Mouse (Mus musculus) CH12.LX (cell line): Measurements from ENCODE around the gene Smap1. TPM values are rescaled to one million over a fixed set of nuclear protein-coding genes. Genes with fewer than 3 reads are reported as not detected.
A peak's percentile ranks its signal among the peaks of the same experiment; 100 is the strongest.
"Not testable (repeated sequence)": the region's sequence is repeated elsewhere in the genome, so short reads cannot be mapped to it uniquely, and the experiment has no call there.

Experiments
- DNase-seq: peaks from one replicate; pipeline ENCODE4 v3.0.0-alpha.2; 2013; ENCODE audit errors: extremely low read depth
- H3K27ac ChIP-seq: 2 replicates; pipeline ENCODE4 v1.5.1; 2012; ENCODE audit warnings: low read depth, mild to moderate bottlenecking, control low read depth, moderate library complexity; ENCODE audit not compliant: insufficient read depth
- H3K27me3 ChIP-seq: replicated peaks from 2 replicates; pipeline ENCODE3; 2012; ENCODE audit warnings: inconsistent platforms
- H3K36me3 ChIP-seq, 2 experiments: replicated peaks in 1 of 2; 2 replicates each; pipeline versions ENCODE3 to v1.6.1; 2012; ENCODE audit warnings: inconsistent platforms in 1 of 2, low read length in 1 of 2, mild to moderate bottlenecking in 1 of 2, mixed read lengths in 1 of 2, moderate library complexity in 1 of 2; ENCODE audit not compliant: control insufficient read depth in 1 of 2, insufficient read depth in 1 of 2
- H3K4me1 ChIP-seq, 2 experiments: 2 replicates each; pipeline ENCODE4 v1.6.1; 2012; ENCODE audit warnings: inconsistent platforms in 1 of 2, moderate library complexity in 1 of 2; ENCODE audit not compliant: insufficient read depth in 2 of 2, control insufficient read depth in 1 of 2
- H3K4me2 ChIP-seq: 2 replicates; pipeline ENCODE4 v1.6.1; 2012; ENCODE audit warnings: low read depth, mild to moderate bottlenecking, control low read depth; ENCODE audit not compliant: poor library complexity, insufficient read depth, severe bottlenecking
- H3K4me3 ChIP-seq, 3 experiments: fragments of 150-350 bp in 1 of 3; sonication (generic) in 1 of 3; replicated peaks in 1 of 3; 2 replicates each; pipeline versions ENCODE3 to v1.5.1; 2011 to 2012; ENCODE audit warnings: low read depth in 2 of 3, low read length in 2 of 3, mild to moderate bottlenecking in 2 of 3, moderate library complexity in 2 of 3, control low read depth in 1 of 3, improper control_type of control experiment in 1 of 3, inconsistent platforms in 1 of 3, mixed read lengths in 1 of 3; ENCODE audit not compliant: poor library complexity in 1 of 3
- H3K79me2 ChIP-seq: replicated peaks from 2 replicates; pipeline ENCODE4 v1.6.1; 2012; ENCODE audit warnings: mild to moderate bottlenecking, moderate library complexity; ENCODE audit not compliant: control insufficient read depth, poor library complexity, insufficient read depth, severe bottlenecking; ENCODE audit errors: extremely low read depth
- H3K9ac ChIP-seq: 2 replicates; pipeline ENCODE4 v1.6.1; 2012; ENCODE audit warnings: low read depth, mild to moderate bottlenecking, control low read depth, moderate library complexity; ENCODE audit not compliant: insufficient read depth
- H3K9me3 ChIP-seq: replicated peaks from 2 replicates; pipeline ENCODE3; 2012; ENCODE audit warnings: low read length, inconsistent platforms, mixed read lengths
- BHLHE40 ChIP-seq: IDR thresholded peaks from 2 replicates; pipeline ENCODE4 v1.6.1; 2011; ENCODE audit warnings: mild to moderate bottlenecking, low read depth, low read length, improper control_type of control experiment
- E2F4 ChIP-seq: IDR thresholded peaks from 2 replicates; pipeline ENCODE4 v1.6.1; 2011; ENCODE audit warnings: low read depth, low read length, improper control_type of control experiment; ENCODE audit not compliant: insufficient replicate concordance
- ELF1 ChIP-seq: IDR thresholded peaks from 2 replicates; pipeline ENCODE4 v1.6.1; 2014; ENCODE audit warnings: low read depth, mild to moderate bottlenecking, inconsistent platforms, low read length, improper control_type of control experiment
- GABPA ChIP-seq: IDR thresholded peaks from 2 replicates; pipeline ENCODE4 v1.6.1; 2012; ENCODE audit warnings: low read depth, low read length, improper control_type of control experiment, inconsistent platforms; ENCODE audit not compliant: insufficient replicate concordance
- HCFC1 ChIP-seq: IDR thresholded peaks from 2 replicates; pipeline ENCODE4 v1.6.1; 2012; ENCODE audit warnings: low read depth, mild to moderate bottlenecking, inconsistent platforms, low read length, improper control_type of control experiment
- IRF4 ChIP-seq: IDR thresholded peaks from 2 replicates; pipeline ENCODE4 v1.6.1; 2014; ENCODE audit warnings: low read depth, mild to moderate bottlenecking, inconsistent platforms, low read length, improper control_type of control experiment
- MAFK ChIP-seq: IDR thresholded peaks from 2 replicates; pipeline ENCODE4 v1.6.1; 2011; ENCODE audit warnings: low read length, improper control_type of control experiment; ENCODE audit not compliant: insufficient replicate concordance
- MAX ChIP-seq: IDR thresholded peaks from 2 replicates; pipeline ENCODE4 v1.6.1; 2011; ENCODE audit warnings: low read length, improper control_type of control experiment
- MYC ChIP-seq: IDR thresholded peaks from 2 replicates; pipeline ENCODE4 v1.6.1; 2011; ENCODE audit warnings: low read depth, mild to moderate bottlenecking, improper control_type of control experiment, low read length
- NELFE ChIP-seq: IDR thresholded peaks from 2 replicates; pipeline ENCODE4 v1.6.1; 2011; ENCODE audit warnings: low read depth, low read length, improper control_type of control experiment
- NRF1 ChIP-seq: IDR thresholded peaks from 2 replicates; pipeline ENCODE4 v1.6.1; 2014; ENCODE audit warnings: low read depth, mild to moderate bottlenecking, inconsistent platforms, low read length, improper control_type of control experiment, moderate library complexity
- POLR2A ChIP-seq: IDR thresholded peaks from 2 replicates; pipeline ENCODE4 v1.6.1; 2011; ENCODE audit warnings: low read depth, mild to moderate bottlenecking, improper control_type of control experiment, low read length
- RAD21 ChIP-seq: IDR thresholded peaks from 2 replicates; pipeline ENCODE4 v1.6.1; 2011; ENCODE audit warnings: low read depth, mild to moderate bottlenecking, low read length, improper control_type of control experiment, moderate library complexity
- SIN3A ChIP-seq: IDR thresholded peaks from 2 replicates; pipeline ENCODE4 v1.6.1; 2012; ENCODE audit warnings: low read length, improper control_type of control experiment, inconsistent platforms
- TCF12 ChIP-seq: IDR thresholded peaks from 2 replicates; pipeline ENCODE4 v1.6.1; 2014; ENCODE audit warnings: low read depth, mild to moderate bottlenecking, inconsistent platforms, low read length, improper control_type of control experiment
- UBTF ChIP-seq: IDR thresholded peaks from 2 replicates; pipeline ENCODE4 v1.6.1; 2012; ENCODE audit warnings: low read depth, mild to moderate bottlenecking, inconsistent platforms, low read length, improper control_type of control experiment, moderate library complexity
- dilution Hi-C: fragments of 300-500 bp; cut with MboI; formaldehyde crosslinking; loops from 2 replicates; pipeline ENCODE4 v1.14.3; 2020; ENCODE audit warnings: low sequenced_read_pairs; ENCODE audit not compliant: extremely low pct_unique_long_range_greater_than_20kb, extremely low pct_ligation_motif_present
- in situ Hi-C: fragments of 300-500 bp; cut with MboI; formaldehyde crosslinking; loops from 3 replicates; pipeline ENCODE4 v1.14.3; 2019; ENCODE audit warnings: low sequenced_read_pairs, low pct_ligation_motif_present, low pct_unique_long_range_greater_than_20kb, mixed read lengths
- polyA plus RNA-seq: library from polyadenylated mRNA; unstranded; fragments of >175 nt; gene quantifications from 2 replicates; pipeline ENCODE4 v1.2.1, GENCODE M21; 2012; ENCODE audit warnings: low read depth; ENCODE audit not compliant: insufficient read length
- total RNA-seq, 2 experiments: library from RNA; depleted of rRNA; stranded (reverse); fragments of 300-350 nt in 1 of 2; fragments of >200 nt in 1 of 2; gene quantifications; 2 replicates each; pipeline ENCODE4 v1.2.3; 2012 to 2014

The Smap1 gene
- 23.6 and 37.0 TPM in 2 replicates for total RNA-seq (2012; rRNA removed)
- 22.3 and 24.5 TPM in 2 replicates for total RNA-seq (2014; rRNA removed)
- polyA plus RNA-seq, result 59.3 and 60.5 TPM in 2 replicates

- Histone ChIP-seq H3K27me3 (no peaks in the 10 kb centered on the region), H3K9me3 (peaks cover 12% of the 10 kb centered on the region), H3K9ac (peak within 1 kb of the TSS; percentile 80), H3K4me3 (peak within 1 kb of the TSS; percentile 75 to 96 (median 80)), H3K4me2 (peak within 1 kb of the TSS; percentile 86), H3K27ac (peak within 1 kb of the TSS; percentile 79), H3K79me2 (peaks cover 19% of the 10 kb centered on the region), H3K36me3 (no peaks in the 10 kb centered on the region), H3K4me1 (peaks cover 18 to 50% of the 10 kb centered on the region in 2 experiments)
- DNase-seq, result peak; percentile 58
- TF ChIP-seq MYC (no peak), GABPA (no peak), RAD21 (no peak), NRF1 (peak; percentile 97), IRF4 (peak; percentile 36; the same call in 1 of the 2 replicates), MAFK (no peak), ELF1 (peak; percentile 96), SIN3A (peak; percentile 41; the same call in 1 of the 2 replicates), MAX (peak; percentile 89), TCF12 (peak; percentile 27), UBTF (peak; percentile 94), HCFC1 (peak; percentile 50), NELFE (peak; percentile 72), POLR2A (peak; percentile 70), E2F4 (no peak), BHLHE40 (peak; percentile 81)
- dilution Hi-C loops, result no loop called here
- in situ Hi-C loops, result loop anchor here (10.0 kb wide), 1 partner anchor 83 kb away; the partner anchor contains the start of gene Sdhaf4
Observed at GRCm38 (mm10) chr1:23921711-23922529, at the start of gene Smap1. Gene Smap1 (minus strand): TSS chr1:23922317.

- H3K4me2 ChIP-seq, H3K36me3 ChIP-seq, H3K27me3 ChIP-seq, in situ Hi-C loops, H3K9ac ChIP-seq, H3K4me1 ChIP-seq, H3K79me2 ChIP-seq, H3K27ac ChIP-seq, H3K9me3 ChIP-seq, DNase-seq, H3K4me3 ChIP-seq, dilution Hi-C loops: not testable (repeated sequence)
Observed at GRCm38 (mm10) chr1:23971159-23971558, 49.0 kb upstream of the Smap1 start.
